Mouse (Mus musculus) frontal cortex, adult 2 months (tissue): ENCODE measurements around the gene Zfp385b. TPM values are rescaled to one million over a fixed set of nuclear protein-coding genes. Genes with fewer than 3 reads are reported as not detected.
"Not testable (repeated sequence)": the region's sequence is repeated elsewhere in the genome, so short reads cannot be mapped to it uniquely, and the experiment has no call there.

Experiments
- DNase-seq, 2 experiments: peaks; one replicate each; pipeline ENCODE4 v3.0.0; 2022; ENCODE audit warnings: low spot score in 1 of 2; ENCODE audit errors: extremely low spot score in 1 of 2
- polyA plus RNA-seq: library from polyadenylated mRNA; depleted of rRNA; stranded (reverse); fragments of >200 nt; gene quantifications from 2 replicates; pipeline ENCODE4 v1.2.3, GENCODE M21; 2012

Zfp385b gene
- polyA plus RNA-seq, 1 experiment: 59.1 TPM

DNA sequence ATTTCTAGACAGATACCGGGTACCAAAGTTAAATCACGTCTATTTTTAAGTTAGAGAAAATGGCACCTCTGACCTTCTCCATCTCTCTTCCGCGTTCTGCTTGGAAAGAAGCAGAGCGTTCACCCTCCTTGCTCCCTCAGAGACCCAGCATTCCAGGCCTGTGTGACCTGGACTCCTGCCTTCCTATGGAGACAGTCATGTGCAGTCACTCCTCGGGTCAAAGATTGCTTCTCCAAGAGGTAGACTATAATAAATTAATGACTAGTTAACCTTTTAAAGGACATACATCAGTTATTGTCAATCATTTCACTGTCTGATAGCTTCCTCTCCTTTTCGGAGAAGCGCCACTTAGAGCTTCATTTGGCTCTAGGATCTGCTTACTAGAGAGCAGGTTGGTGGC lies 325.7 kb downstream of the Zfp385b start:
- DNase-seq: no peak

GRCm38 (mm10) chr2:77487151-77487550 lies 332.3 kb downstream of the Zfp385b start:
- DNase-seq: no peak

- DNase-seq: no peak
Observed at GRCm38 (mm10) chr2:77481274-77481673, 338.2 kb downstream of the Zfp385b start.

DNA sequence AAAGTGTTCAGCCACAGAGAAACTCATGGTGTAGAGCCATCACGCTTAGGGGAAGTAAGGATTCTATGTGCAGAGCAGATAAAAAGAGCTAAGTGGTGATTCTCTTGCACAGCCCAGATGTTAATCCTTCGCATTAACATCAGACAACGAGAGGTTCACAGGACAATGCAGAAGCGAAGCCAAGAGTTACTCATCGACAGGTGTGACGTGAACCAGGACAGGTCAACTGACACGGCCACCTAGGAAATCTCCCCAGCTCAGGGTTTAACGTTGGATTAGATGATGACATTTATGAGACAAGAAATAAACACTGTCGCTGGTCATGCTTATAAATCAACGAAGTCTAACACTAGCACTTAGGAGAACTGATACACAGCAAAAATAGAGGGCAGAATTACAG lies 341.9 kb downstream of the Zfp385b start:
- no peak for DNase-seq

GRCm38 (mm10) chr2:77476444-77476843 lies 343.0 kb downstream of the Zfp385b start:
- DNase-seq: no peak

- DNase-seq: no peak
Observed at GRCm38 (mm10) chr2:77472254-77472837, 347.1 kb downstream of the Zfp385b start.

- no peak for DNase-seq
Observed at GRCm38 (mm10) chr2:77470716-77471115, 348.7 kb downstream of the Zfp385b start.

DNA sequence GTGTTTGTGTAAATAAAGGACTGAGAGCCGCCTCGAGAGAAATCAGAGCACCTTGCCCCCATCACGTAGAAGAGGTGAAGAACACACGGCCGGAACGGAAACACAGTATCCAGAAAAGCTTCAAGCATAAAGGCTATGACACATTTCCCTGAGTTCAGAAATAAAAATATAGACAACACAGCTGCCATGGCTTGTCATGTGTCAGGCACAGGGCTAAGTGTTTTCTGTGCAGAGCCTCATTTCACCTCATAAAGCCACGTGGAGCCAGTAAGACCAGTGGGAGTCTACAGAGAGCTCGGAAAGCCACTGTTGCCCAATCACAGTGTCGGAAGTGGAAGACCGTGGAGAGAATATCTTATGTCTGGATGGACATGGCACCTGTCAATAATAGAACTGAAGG lies 358.0 kb downstream of the Zfp385b start:
- no peak for DNase-seq

GRCm38 (mm10) chr2:77460011-77460410 lies 359.4 kb downstream of the Zfp385b start:
- DNase-seq: no peak

DNA sequence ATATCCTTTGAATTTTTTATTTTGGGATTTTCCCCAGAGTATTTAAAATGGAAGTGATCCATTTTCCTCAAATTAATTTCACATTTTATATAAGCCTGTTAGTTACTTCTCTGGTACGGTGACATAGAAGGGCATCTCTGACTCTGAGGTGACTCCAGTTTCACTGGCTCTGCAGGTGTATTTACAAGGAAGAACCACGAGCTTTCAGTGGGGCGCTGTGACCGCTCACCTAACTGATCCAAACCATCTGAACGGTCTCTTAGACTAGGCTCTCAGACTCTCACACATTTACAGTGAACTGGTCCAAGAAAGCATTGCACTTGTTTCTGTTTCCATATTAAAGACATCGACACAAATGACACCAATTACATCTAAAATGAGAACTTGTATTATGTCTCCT lies 361.0 kb downstream of the Zfp385b start:
- no peak for DNase-seq

DNA sequence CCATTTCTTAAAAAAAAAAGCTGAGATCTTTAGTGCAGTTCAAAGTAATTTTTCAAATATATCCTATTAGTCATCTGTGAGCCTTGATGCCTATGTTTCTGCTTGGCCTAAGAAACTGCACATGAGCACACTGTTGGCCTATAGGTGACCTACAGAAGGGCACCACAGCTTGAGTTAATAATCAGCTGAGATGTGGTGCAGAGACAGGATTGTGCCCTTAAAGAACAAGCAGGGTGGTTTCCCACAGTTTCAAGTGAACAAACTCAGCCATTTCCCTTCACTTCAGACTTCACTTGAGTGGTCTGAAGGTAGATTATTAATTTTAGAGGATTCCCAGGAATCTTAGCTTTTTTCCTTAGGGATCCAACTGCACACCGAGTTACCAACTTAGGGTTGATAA lies 362.3 kb downstream of the Zfp385b start:
- no peak for DNase-seq

GRCm38 (mm10) chr2:77456602-77457001 lies 362.8 kb downstream of the Zfp385b start:
- DNase-seq: peak in 1 of 2 experiments; percentile 71

- DNase-seq: no peak
Observed at GRCm38 (mm10) chr2:77454341-77454937, 365.0 kb downstream of the Zfp385b start.

DNA sequence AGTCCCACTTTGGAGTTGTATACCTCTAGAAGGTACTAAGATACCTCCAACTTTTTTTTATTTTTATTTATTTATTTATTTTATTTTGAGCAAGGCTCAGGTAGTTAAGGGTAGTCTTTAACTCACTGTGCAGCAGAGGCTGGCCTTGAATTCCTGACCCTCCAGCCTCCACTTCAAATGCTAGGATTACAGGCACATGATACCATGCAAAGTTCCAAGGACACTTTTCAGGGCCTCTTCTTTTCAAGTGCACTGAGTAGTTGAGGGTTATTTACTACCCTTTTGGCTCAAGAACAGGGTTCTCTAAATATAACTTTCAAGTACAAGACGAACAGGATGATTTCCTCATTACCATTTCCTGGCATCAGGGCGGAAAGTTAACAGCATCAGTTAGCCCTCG lies 365.7 kb downstream of the Zfp385b start:
- no peak for DNase-seq

DNA sequence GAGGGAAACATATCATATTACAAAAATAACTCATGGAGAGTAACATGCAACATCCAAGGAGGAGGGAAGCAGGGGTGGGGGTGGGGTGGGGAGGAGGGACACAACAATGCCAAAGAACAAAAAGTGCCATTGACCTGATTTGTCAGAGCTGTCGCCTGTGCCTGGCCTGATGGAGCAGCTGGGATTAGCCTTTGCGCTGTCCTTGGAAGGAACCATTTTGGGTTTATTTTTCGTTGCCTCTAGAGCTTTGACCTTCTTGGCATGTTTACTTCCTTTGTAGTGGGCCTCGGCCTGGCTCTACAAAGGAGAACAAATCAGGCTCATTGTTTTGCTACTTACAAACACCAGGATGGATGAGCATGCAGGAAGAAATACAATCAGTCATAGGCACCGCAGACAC lies 369.4 kb downstream of the Zfp385b start:
- not testable (repeated sequence) for DNase-seq

DNA sequence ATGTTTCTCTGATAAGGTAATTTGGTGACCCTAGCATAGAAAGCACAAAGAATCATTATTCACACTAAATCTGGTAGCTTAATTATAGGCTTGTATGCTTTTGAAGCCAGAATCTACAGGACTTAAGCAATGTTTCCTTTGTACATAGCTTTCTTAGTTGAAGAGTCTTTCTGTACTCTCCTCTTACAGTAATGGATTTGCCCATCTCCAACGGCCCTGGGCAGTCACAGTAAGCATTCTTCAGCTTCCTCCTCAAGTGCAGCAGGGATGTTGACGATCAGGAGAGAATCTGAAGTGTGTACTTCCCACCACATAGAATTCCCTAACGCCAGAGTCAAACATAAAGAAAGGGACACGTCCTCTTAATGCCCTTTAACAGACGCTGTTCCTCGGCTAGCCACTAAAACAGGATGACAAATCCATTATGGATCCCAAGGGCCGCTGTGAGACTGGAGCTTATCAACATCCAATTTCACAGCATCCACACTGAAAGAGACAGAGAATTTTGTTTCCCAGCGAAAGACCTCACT lies 370.4 kb downstream of the Zfp385b start:
- no peak for DNase-seq

DNA sequence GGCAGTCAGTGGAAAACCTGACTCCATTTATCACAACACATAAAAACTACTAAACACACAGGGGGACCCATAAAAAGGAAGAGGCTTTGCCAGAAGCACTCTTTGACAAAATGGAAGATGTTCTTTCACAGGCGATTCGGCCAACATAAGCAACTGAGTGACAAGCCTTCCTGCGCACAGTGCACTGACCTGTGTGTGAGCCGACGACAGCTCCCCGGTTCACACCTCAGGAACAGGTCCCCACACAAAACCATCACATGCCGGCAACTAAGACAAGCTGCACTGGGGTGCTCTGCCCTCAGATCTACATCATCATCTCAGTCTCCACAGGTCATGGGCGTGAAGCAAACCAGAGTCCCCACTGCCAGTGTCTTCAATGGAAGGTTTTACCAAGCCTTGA lies 375.2 kb downstream of the Zfp385b start:
- DNase-seq: no peak

DNA sequence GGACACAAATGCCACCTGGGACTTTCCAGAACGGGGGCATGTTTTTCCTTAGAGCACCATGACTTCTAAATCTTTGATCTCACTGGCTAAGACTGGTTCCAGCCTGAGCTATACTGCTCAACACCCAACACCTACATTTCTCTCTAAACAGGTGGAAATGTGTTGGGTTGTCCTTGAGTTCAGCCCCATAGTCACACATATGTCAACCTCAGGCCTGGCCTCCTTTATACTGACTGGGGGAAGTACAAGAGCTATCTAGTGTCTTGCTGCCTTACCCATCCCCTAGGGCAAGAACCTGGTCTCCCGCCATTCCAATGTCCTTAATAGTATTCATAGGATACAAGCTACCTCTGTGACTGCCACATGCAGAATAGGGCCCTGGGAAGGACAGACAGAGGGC lies 378.8 kb downstream of the Zfp385b start:
- DNase-seq: no peak

- DNase-seq: no peak
Observed at GRCm38 (mm10) chr2:77436241-77436759, 383.1 kb downstream of the Zfp385b start.

- no peak for DNase-seq
Observed at GRCm38 (mm10) chr2:77419476-77419875, 400.0 kb downstream of the Zfp385b start.

GRCm38 (mm10) chr2:77418078-77418477 lies 401.4 kb downstream of the Zfp385b start:
- no peak for DNase-seq

DNA sequence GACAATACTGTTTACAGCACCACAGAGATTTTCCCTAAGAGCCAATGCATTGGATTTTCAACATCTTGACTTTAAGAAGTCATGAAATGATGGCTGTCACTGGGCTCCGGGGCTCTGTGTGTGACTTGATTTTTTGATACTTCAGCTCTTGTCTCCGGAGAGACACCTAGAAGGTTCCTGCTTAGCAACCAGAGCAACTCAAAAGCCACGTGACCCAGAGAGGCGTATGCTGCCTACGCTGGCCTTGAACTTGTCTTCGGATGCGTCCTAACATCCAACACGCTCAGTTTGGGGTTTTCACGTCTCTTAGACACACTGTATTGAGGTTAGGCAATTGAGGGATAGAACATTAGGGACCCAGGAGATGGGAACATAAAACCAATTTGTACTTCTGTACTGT lies 407.3 kb downstream of the Zfp385b start:
- no peak for DNase-seq
